Mouse (Mus musculus): ENCODE measurements around the gene Stx6.

DNA sequence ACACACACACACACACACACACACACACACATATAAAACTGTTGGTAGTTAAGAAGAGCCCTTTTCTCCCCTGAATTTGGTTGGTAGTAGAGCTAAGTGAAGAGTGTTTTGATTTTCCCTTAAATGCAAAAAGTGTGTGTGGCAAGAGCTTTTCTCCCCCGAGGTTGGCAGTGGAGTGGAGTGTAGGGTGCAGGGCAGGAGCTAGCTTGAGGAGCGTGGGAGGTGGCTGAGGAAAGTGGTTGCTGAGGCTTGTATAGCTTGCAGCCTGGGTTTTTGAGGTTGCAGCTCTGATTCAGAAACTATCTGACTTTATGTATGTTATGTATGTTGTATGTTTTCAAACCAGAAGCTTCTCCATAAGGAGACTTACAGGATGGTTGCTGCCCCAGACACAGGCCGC, 8.9 kb downstream of the Stx6 start:
- TF ChIP-seq CTCF (IDR thresholded peaks at IDR 0.05; ENCODE audit: low read depth) (no peak), EP300 (IDR thresholded peaks at IDR 0.05; ENCODE audit: low read depth) (no peak)

All from heart, postnatal 0 days (tissue).